Mouse (Mus musculus) MEL (cell line): ENCODE measurements around the gene Tiparp. TPM values are rescaled to one million over a fixed set of nuclear protein-coding genes. Genes with fewer than 3 reads are reported as not detected.

Source experiments
- DNase-seq: peaks from one replicate; pipeline ENCODE4 v3.0.0; 2011; ENCODE audit warnings: low read depth, low spot score
- H3K27ac ChIP-seq: 2 replicates; pipeline ENCODE4 v1.5.1; 2012; ENCODE audit warnings: low read depth, mild to moderate bottlenecking, control low read depth, low read length, moderate library complexity; ENCODE audit not compliant: control insufficient read depth
- H3K27me3 ChIP-seq, 2 experiments: fragments of 150-350 bp in 1 of 2; sonication (generic) in 1 of 2; 2 replicates each; pipeline ENCODE4 v1.6.1; 2012; ENCODE audit warnings: low read length in 2 of 2, mild to moderate bottlenecking in 2 of 2, improper control_type of control experiment in 1 of 2, moderate library complexity in 1 of 2; ENCODE audit not compliant: insufficient read depth in 2 of 2, control insufficient read depth in 1 of 2
- H3K36me3 ChIP-seq, 2 experiments: 2 replicates each; pipeline ENCODE4 v1.6.1; 2012 to 2014; ENCODE audit warnings: low read length in 2 of 2, improper control_type of control experiment in 1 of 2, inconsistent platforms in 1 of 2, mild to moderate bottlenecking in 1 of 2; ENCODE audit not compliant: insufficient read depth in 2 of 2, control insufficient read depth in 1 of 2
- H3K4me1 ChIP-seq, 2 experiments: fragments of 150-350 bp in 1 of 2; sonication (generic) in 1 of 2; 2 replicates each; pipeline ENCODE4 v1.6.1; 2012; ENCODE audit warnings: low read length in 2 of 2, improper control_type of control experiment in 1 of 2, mild to moderate bottlenecking in 1 of 2; ENCODE audit not compliant: insufficient read depth in 2 of 2, control insufficient read depth in 1 of 2
- H3K4me3 ChIP-seq, 2 experiments: fragments of 150-350 bp in 1 of 2; sonication (generic) in 1 of 2; 2 replicates each; pipeline ENCODE4 v1.5.1; 2012; ENCODE audit warnings: low read depth in 2 of 2, low read length in 2 of 2, mild to moderate bottlenecking in 2 of 2, moderate library complexity in 2 of 2, control low read depth in 1 of 2, improper control_type of control experiment in 1 of 2; ENCODE audit not compliant: control insufficient read depth in 1 of 2, insufficient read depth in 1 of 2
- H3K79me2 ChIP-seq: 2 replicates; pipeline ENCODE4 v1.6.1; 2012; ENCODE audit warnings: mild to moderate bottlenecking, low read length, moderate library complexity; ENCODE audit not compliant: control insufficient read depth, poor library complexity, insufficient read depth
- H3K9ac ChIP-seq: 2 replicates; pipeline ENCODE4 v1.6.1; 2012; ENCODE audit warnings: low read depth, mild to moderate bottlenecking, control low read depth, low read length, moderate library complexity; ENCODE audit not compliant: control insufficient read depth, poor library complexity, severe bottlenecking
- H3K9me3 ChIP-seq: fragments of 150-350 bp; sonication (generic); replicated peaks from 2 replicates; pipeline ENCODE4 v1.6.1; 2012; ENCODE audit warnings: mild to moderate bottlenecking, low read length, improper control_type of control experiment, moderate library complexity; ENCODE audit not compliant: insufficient read depth
- BHLHE40 ChIP-seq: IDR thresholded peaks from 2 replicates; pipeline ENCODE4 v1.6.1; 2012; ENCODE audit warnings: low read depth, mild to moderate bottlenecking, inconsistent platforms, low read length, improper control_type of control experiment, borderline replicate concordance
- CHD1 ChIP-seq: IDR thresholded peaks from 2 replicates; pipeline ENCODE4 v1.6.1; 2012; ENCODE audit warnings: low read depth, mild to moderate bottlenecking, inconsistent platforms, low read length, improper control_type of control experiment
- CHD2 ChIP-seq: IDR thresholded peaks from 2 replicates; pipeline ENCODE4 v1.6.1; 2011; ENCODE audit warnings: low read length, improper control_type of control experiment
- CTCF ChIP-seq, 3 experiments: IDR thresholded peaks in 2 of 3; conservative IDR thresholded peaks in 1 of 3; 2 replicates each; pipeline ENCODE4 v1.5.1; 2011 to 2012; ENCODE audit warnings: low read length in 3 of 3, low read depth in 2 of 3, mild to moderate bottlenecking in 2 of 3, improper control_type of control experiment in 1 of 3, inconsistent platforms in 1 of 3, mixed read lengths in 1 of 3, moderate library complexity in 1 of 3; ENCODE audit not compliant: control insufficient read depth in 1 of 3, insufficient read depth in 1 of 3, poor library complexity in 1 of 3, severe bottlenecking in 1 of 3
- E2F4 ChIP-seq: IDR thresholded peaks from 2 replicates; pipeline ENCODE4 v1.6.1; 2011; ENCODE audit warnings: low read depth, low read length, improper control_type of control experiment, borderline replicate concordance
- ELF1 ChIP-seq: IDR thresholded peaks from 2 replicates; pipeline ENCODE4 v1.6.1; 2014; ENCODE audit warnings: low read depth, mild to moderate bottlenecking, inconsistent platforms, low read length, improper control_type of control experiment, moderate library complexity
- EP300 ChIP-seq, 2 experiments: IDR thresholded peaks; 2 replicates each; pipeline ENCODE4 v1.6.1; 2011; ENCODE audit warnings: improper control_type of control experiment in 2 of 2, low read length in 2 of 2, low read depth in 1 of 2, mild to moderate bottlenecking in 1 of 2
- ETS1 ChIP-seq: IDR thresholded peaks from 2 replicates; pipeline ENCODE4 v1.6.1; 2012; ENCODE audit warnings: low read depth, mild to moderate bottlenecking, inconsistent platforms, low read length, improper control_type of control experiment, moderate library complexity
- GABPA ChIP-seq: IDR thresholded peaks from 2 replicates; pipeline ENCODE4 v1.6.1; 2012; ENCODE audit warnings: low read depth, mild to moderate bottlenecking, inconsistent platforms, low read length, improper control_type of control experiment, moderate library complexity
- GATA1 ChIP-seq: IDR thresholded peaks from 2 replicates; pipeline ENCODE4 v1.6.1; 2011; ENCODE audit warnings: low read depth, low read length, improper control_type of control experiment
- JUND ChIP-seq: IDR thresholded peaks from 2 replicates; pipeline ENCODE4 v1.6.1; 2011; ENCODE audit warnings: low read depth, mild to moderate bottlenecking, improper control_type of control experiment, low read length
- KAT2A ChIP-seq: conservative IDR thresholded peaks from 2 replicates; pipeline ENCODE4 v1.6.1; 2012; ENCODE audit warnings: low read depth, low read length, improper control_type of control experiment, inconsistent platforms
- MAX ChIP-seq: IDR thresholded peaks from 2 replicates; pipeline ENCODE4 v1.6.1; 2011; ENCODE audit warnings: low read length, improper control_type of control experiment
- MAZ ChIP-seq: IDR thresholded peaks from 2 replicates; pipeline ENCODE4 v1.6.1; 2012; ENCODE audit warnings: low read depth, mild to moderate bottlenecking, inconsistent platforms, low read length, improper control_type of control experiment
- MXI1 ChIP-seq: IDR thresholded peaks from 2 replicates; pipeline ENCODE4 v1.6.1; 2011; ENCODE audit warnings: mild to moderate bottlenecking, low read depth, low read length, improper control_type of control experiment
- MYC ChIP-seq: IDR thresholded peaks from 2 replicates; pipeline ENCODE4 v1.6.1; 2011; ENCODE audit warnings: low read depth, mild to moderate bottlenecking, low read length, improper control_type of control experiment, moderate library complexity
- NELFE ChIP-seq: IDR thresholded peaks from 2 replicates; pipeline ENCODE4 v1.6.1; 2011; ENCODE audit warnings: low read depth, low read length, improper control_type of control experiment
- NRF1 ChIP-seq: IDR thresholded peaks from 2 replicates; pipeline ENCODE4 v1.6.1; 2014; ENCODE audit warnings: low read depth, mild to moderate bottlenecking, inconsistent platforms, low read length, improper control_type of control experiment, moderate library complexity; ENCODE audit not compliant: poor library complexity, insufficient read depth, severe bottlenecking
- POLR2A ChIP-seq, 2 experiments: IDR thresholded peaks; 2 replicates each; pipeline ENCODE4 v1.6.1; 2011 to 2012; ENCODE audit warnings: low read length in 2 of 2, mild to moderate bottlenecking in 2 of 2, control low read depth in 1 of 2, improper control_type of control experiment in 1 of 2, low read depth in 1 of 2, moderate library complexity in 1 of 2; ENCODE audit not compliant: control insufficient read depth in 1 of 2, insufficient read depth in 1 of 2, poor library complexity in 1 of 2
- POLR2AphosphoS2 ChIP-seq: IDR thresholded peaks from 2 replicates; pipeline ENCODE4 v1.6.1; 2011; ENCODE audit warnings: low read length, improper control_type of control experiment
- POLR2AphosphoS5 ChIP-seq: IDR thresholded peaks from 2 replicates; pipeline ENCODE4 v1.6.1; 2012; ENCODE audit warnings: low read depth, borderline replicate concordance, mild to moderate bottlenecking, inconsistent platforms, low read length, moderate library complexity, mixed read lengths
- RCOR1 ChIP-seq: IDR thresholded peaks from 2 replicates; pipeline ENCODE4 v1.6.1; 2012; ENCODE audit warnings: low read depth, mild to moderate bottlenecking, inconsistent platforms, low read length, improper control_type of control experiment
- SIN3A ChIP-seq: IDR thresholded peaks from 2 replicates; pipeline ENCODE4 v1.6.1; 2012; ENCODE audit warnings: low read length, improper control_type of control experiment, inconsistent platforms
- SMC3 ChIP-seq: IDR thresholded peaks from 2 replicates; pipeline ENCODE4 v1.6.1; 2011; ENCODE audit warnings: low read depth, low read length, improper control_type of control experiment
- TAL1 ChIP-seq: IDR thresholded peaks from 2 replicates; pipeline ENCODE4 v1.6.1; 2012; ENCODE audit warnings: mild to moderate bottlenecking, inconsistent platforms, low read length, moderate library complexity, mixed read lengths
- TBP ChIP-seq: IDR thresholded peaks from 2 replicates; pipeline ENCODE4 v1.8.0; 2011; ENCODE audit warnings: low read depth, low read length, improper control_type of control experiment
- TCF12 ChIP-seq: IDR thresholded peaks from 2 replicates; pipeline ENCODE4 v1.6.1; 2014; ENCODE audit warnings: low read depth, mild to moderate bottlenecking, inconsistent platforms, low read length, improper control_type of control experiment, moderate library complexity
- UBTF ChIP-seq: IDR thresholded peaks from 2 replicates; pipeline ENCODE4 v1.6.1; 2012; ENCODE audit warnings: low read depth, mild to moderate bottlenecking, inconsistent platforms, low read length, improper control_type of control experiment, moderate library complexity, borderline replicate concordance; ENCODE audit not compliant: insufficient read depth
- USF1 ChIP-seq: IDR thresholded peaks from 2 replicates; pipeline ENCODE4 v1.6.1; 2014; ENCODE audit warnings: low read depth, mild to moderate bottlenecking, inconsistent platforms, low read length, improper control_type of control experiment, moderate library complexity
- ZC3H11A ChIP-seq: IDR thresholded peaks from 2 replicates; pipeline ENCODE4 v1.6.1; 2012; ENCODE audit warnings: low read depth, mild to moderate bottlenecking, inconsistent platforms, low read length, improper control_type of control experiment
- ZMIZ1 ChIP-seq: IDR thresholded peaks from 2 replicates; pipeline ENCODE4 v1.6.1; 2012; ENCODE audit warnings: low read depth, mild to moderate bottlenecking, inconsistent platforms, low read length, improper control_type of control experiment, moderate library complexity
- ZNF384 ChIP-seq: IDR thresholded peaks from 2 replicates; pipeline ENCODE4 v1.6.1; 2012; ENCODE audit warnings: low read depth, mild to moderate bottlenecking, inconsistent platforms, low read length, improper control_type of control experiment
- polyA plus RNA-seq, 2 experiments: library from polyadenylated mRNA; stranded (reverse) in 1 of 2; unstranded in 1 of 2; fragments of >175 nt in 1 of 2; fragments of >200 nt in 1 of 2; gene quantifications; 2 replicates each; pipeline versions ENCODE4 v1.2.1 to v1.2.4; 2012; ENCODE audit warnings: low replicate concordance in 2 of 2, low read depth in 1 of 2; ENCODE audit not compliant: insufficient read length in 2 of 2, insufficient read depth in 1 of 2, missing spikeins in 1 of 2
- total RNA-seq: library from RNA; depleted of rRNA; stranded (reverse); fragments of 300-350 nt; gene quantifications from 2 replicates; pipeline ENCODE4 v1.2.3, GENCODE M21; 2012

Tiparp gene
- total and polyA plus RNA-seq, 3 experiments, result 2.0 to 3.3 TPM; not detected in 1

DNA sequence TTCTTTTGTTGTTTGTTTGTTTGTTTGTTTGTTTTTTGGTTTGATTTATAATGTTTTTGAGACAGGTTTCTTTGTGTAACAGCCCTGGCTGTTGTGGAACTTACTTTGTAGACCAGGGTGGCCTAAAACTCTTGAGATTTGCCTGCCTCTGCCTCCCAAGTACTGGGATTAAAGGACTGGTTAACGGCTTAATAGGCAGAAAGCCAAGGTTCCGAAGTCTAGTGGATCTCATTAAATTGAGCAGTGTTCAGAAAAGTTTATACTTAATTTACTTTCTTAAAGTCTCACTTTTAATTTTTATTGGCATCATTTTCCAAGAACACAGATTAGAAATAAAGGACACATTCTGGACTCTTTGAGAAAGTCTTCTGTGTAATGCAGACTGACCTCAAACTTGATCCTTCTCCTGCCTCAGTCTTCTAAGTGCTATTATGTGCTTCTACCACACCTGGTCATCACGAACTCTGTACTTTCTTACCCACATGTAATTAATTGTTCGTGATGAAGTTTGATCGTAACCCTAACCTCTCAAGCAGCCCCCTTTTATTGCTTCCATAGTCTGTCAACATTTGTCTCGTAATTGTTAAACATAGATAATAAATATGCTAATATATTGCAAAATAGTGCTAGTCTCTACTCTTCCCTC lies 12.8 kb downstream of the Tiparp start:
- Histone ChIP-seq H3K9ac (no peak overlapping the region), H3K9me3 (no peaks in the 10 kb centered on the region), H3K36me3 (peaks cover 0 to 9% of the 10 kb centered on the region in 2 experiments; a peak in 2 of 4 replicates), H3K4me1 (peaks cover 6% of the 10 kb centered on the region in 2 experiments), H3K27me3 (no peaks in the 10 kb centered on the region), H3K79me2 (no peaks in the 10 kb centered on the region), H3K4me3 (no peak overlapping the region), H3K27ac (no peak overlapping the region)
- no peak for TF ChIP-seq SIN3A
- no peak for TF ChIP-seq ZNF384
- DNase-seq, result no peak

DNA sequence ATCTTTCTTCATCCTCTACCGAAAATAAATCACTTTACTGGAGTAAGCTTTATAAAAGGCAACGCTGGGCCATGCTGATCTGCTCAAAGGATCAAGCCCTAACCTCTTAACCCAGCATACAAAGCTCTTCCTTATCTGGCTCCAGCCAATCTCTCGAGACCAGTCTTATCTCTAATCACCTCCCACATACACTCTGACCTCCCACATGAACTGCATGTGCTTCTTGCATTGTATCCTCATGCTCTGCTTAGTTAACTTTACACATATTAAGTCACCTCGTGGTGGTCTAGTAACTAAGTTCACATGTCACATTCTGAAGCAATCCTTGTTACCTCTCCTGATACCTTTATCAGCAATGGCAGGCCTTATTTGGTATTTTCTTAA lies 13.3 kb downstream of the Tiparp start:
- no peaks in the 10 kb centered on the region for H3K27me3 ChIP-seq
- peaks cover 0 to 9% of the 10 kb centered on the region in 2 experiments; a peak in 2 of 4 replicates for H3K36me3 ChIP-seq
- H3K9ac ChIP-seq, result no peak overlapping the region
- no peak for TF ChIP-seq E2F4
- no peak for TF ChIP-seq ZNF384
- no peak for TF ChIP-seq ELF1
- no peak for TF ChIP-seq NELFE
- no peak for TF ChIP-seq KAT2A
- TF ChIP-seq MYC, result peak; percentile 67
- no peak for TF ChIP-seq NRF1
- no peak for TF ChIP-seq POLR2A (IDR thresholded peaks at IDR 0.05; ENCODE audit: control insufficient read depth in 1 of 2, insufficient read depth in 1 of 2, low read depth in 1 of 2, low read length in 2 of 2, poor library complexity in 1 of 2)
- TF ChIP-seq GATA1, result peak; percentile 75
- no peak for TF ChIP-seq ETS1
- peak; percentile 64; the same call in 1 of the 2 replicates for TF ChIP-seq MAX
- TF ChIP-seq UBTF, result no peak
- no peak for TF ChIP-seq ZC3H11A
- peak; percentile 56; the same call in 1 of the 2 replicates for TF ChIP-seq MXI1
- TF ChIP-seq ZMIZ1, result no peak
- no peak for TF ChIP-seq CHD2
- no peak for TF ChIP-seq USF1
- TF ChIP-seq TCF12, result no peak
- TF ChIP-seq RCOR1, result peak; percentile 38; the same call in 1 of the 2 replicates
- peak; percentile 31 to 58; a peak in 3 of 4 replicates for TF ChIP-seq EP300 (IDR thresholded peaks at IDR 0.05; ENCODE audit: low read depth in 1 of 2, low read length in 2 of 2)
- no peak for TF ChIP-seq CTCF (IDR thresholded peaks at IDR 0.05 in 2 of 3, conservative IDR thresholded peaks at IDR 0.05 in 1 of 3; ENCODE audit: control insufficient read depth in 1 of 3, insufficient read depth in 1 of 3, low read depth in 2 of 3, low read length in 3 of 3, poor library complexity in 1 of 3, severe bottlenecking in 1 of 3)
- TF ChIP-seq BHLHE40, result no peak
- TF ChIP-seq TBP, result no peak
- TF ChIP-seq POLR2AphosphoS2, result no peak
- TF ChIP-seq POLR2AphosphoS5, result no peak
- TF ChIP-seq GABPA, result no peak
- TF ChIP-seq TAL1, result no peak
- TF ChIP-seq MAZ, result no peak
- TF ChIP-seq SMC3, result no peak
- 0 out of 2 replicates have a peak, but pooled peaks have one; percentile 41 for TF ChIP-seq SIN3A
- no peak for TF ChIP-seq CHD1
- no peak for TF ChIP-seq JUND

More for the DNA sequence above, 13.3 kb downstream of the Tiparp start:
- Histone ChIP-seq H3K27ac (no peak overlapping the region), H3K4me3 (no peak overlapping the region), H3K4me1 (peaks cover 6% of the 10 kb centered on the region in 2 experiments), H3K9me3 (no peaks in the 10 kb centered on the region), H3K79me2 (no peaks in the 10 kb centered on the region)
- DNase-seq, result peak; percentile 18
